Mouse (Mus musculus) A20 (cell line): ENCODE measurements around the gene Arid1b.

Experiments
- DNase-seq: peaks from one replicate; pipeline ENCODE4 v3.0.0-alpha.2; 2011; ENCODE audit warnings: low read depth, low spot score

Gene Arid1b

GRCm38 (mm10) chr17:5056654-5057053 is 62.5 kb downstream of the Arid1b start:
- DNase-seq, result no peak

GRCm38 (mm10) chr17:5057286-5057685 is 63.2 kb downstream of the Arid1b start:
- no peak for DNase-seq

- DNase-seq, result no peak
Observed at GRCm38 (mm10) chr17:5057944-5058720, 64.0 kb downstream of the Arid1b start.

GRCm38 (mm10) chr17:5059092-5059601 is 65.0 kb downstream of the Arid1b start:
- DNase-seq, result no peak

- DNase-seq, result no peak
Observed at GRCm38 (mm10) chr17:5060515-5061084, 66.5 kb downstream of the Arid1b start.

- DNase-seq, result no peak
Observed at GRCm38 (mm10) chr17:5061183-5061582, 67.1 kb downstream of the Arid1b start.

GRCm38 (mm10) chr17:5061593-5061992 is 67.5 kb downstream of the Arid1b start:
- DNase-seq, result no peak

GRCm38 (mm10) chr17:5063471-5064176 is 69.5 kb downstream of the Arid1b start:
- no peak for DNase-seq

GRCm38 (mm10) chr17:5064777-5065176 is 70.6 kb downstream of the Arid1b start:
- no peak for DNase-seq

- no peak for DNase-seq
Observed at GRCm38 (mm10) chr17:5065270-5065669, 71.1 kb downstream of the Arid1b start.

- DNase-seq, result no peak
Observed at GRCm38 (mm10) chr17:5066835-5067234, 72.7 kb downstream of the Arid1b start.

- DNase-seq, result no peak
Observed at GRCm38 (mm10) chr17:5067264-5067663, 73.1 kb downstream of the Arid1b start.

- no peak for DNase-seq
Observed at GRCm38 (mm10) chr17:5070399-5070798, 76.3 kb downstream of the Arid1b start.

GRCm38 (mm10) chr17:5072539-5072938 is 78.4 kb downstream of the Arid1b start:
- DNase-seq, result no peak

GRCm38 (mm10) chr17:5074752-5075506 is 80.8 kb downstream of the Arid1b start:
- DNase-seq, result no peak

- DNase-seq, result no peak
Observed at GRCm38 (mm10) chr17:5077996-5078395, 83.9 kb downstream of the Arid1b start.

- DNase-seq, result no peak
Observed at GRCm38 (mm10) chr17:5078576-5078975, 84.4 kb downstream of the Arid1b start.

- DNase-seq, result no peak
Observed at GRCm38 (mm10) chr17:5080884-5081419, 86.8 kb downstream of the Arid1b start.

GRCm38 (mm10) chr17:5082274-5082673 is 88.1 kb downstream of the Arid1b start:
- DNase-seq, result no peak

GRCm38 (mm10) chr17:5083497-5083896 is 89.4 kb downstream of the Arid1b start:
- no peak for DNase-seq

GRCm38 (mm10) chr17:5084139-5084538 is 90.0 kb downstream of the Arid1b start:
- DNase-seq, result peak; percentile 78
